Mouse (Mus musculus): ENCODE measurements around the gene Macrod1. TPM values are rescaled to one million over a fixed set of nuclear protein-coding genes. Genes with fewer than 3 reads are reported as not detected.

Macrod1 gene
- polyA plus RNA-seq, 1 experiment from 2014 or later, result 4.8 TPM

DNA sequence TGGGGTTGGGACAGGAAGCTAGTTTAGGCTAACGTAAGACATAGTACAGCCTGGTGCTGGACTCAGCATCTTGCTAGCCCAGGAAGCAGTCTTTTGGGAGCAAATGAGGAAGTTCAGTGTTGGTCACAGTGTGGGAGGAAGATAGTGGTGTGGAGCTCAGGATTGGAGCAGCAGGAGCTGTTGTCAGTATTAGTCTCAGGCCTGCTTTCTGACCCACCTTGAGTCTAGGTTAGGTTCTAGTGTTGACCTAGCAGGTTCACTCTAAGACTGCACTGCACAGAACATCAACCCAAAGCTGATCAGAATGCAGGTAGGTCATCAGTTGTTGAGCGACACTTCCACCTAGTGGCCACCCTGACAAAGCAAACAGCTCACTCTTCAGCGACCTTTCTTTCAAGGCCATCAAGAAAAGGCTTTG is 36.4 kb upstream of the Macrod1 start:
- Histone ChIP-seq H3K4me2 (ENCODE audit: low read length) (no peak overlapping the region), H3K4me1 (ENCODE audit: control insufficient read depth, insufficient read depth, low read length) (no peaks in the 10 kb centered on the region), H3K36me3 (ENCODE audit: control insufficient read depth, insufficient read depth, low read length) (peaks cover 81% of the 10 kb centered on the region), H3K4me3 (ENCODE audit: low read depth, low read length) (no peak overlapping the region), H3K27ac (ENCODE audit: low read depth, low read length) (no peak overlapping the region), H3K9me3 (replicated peaks; ENCODE audit: control insufficient read depth, low read length) (no peaks in the 10 kb centered on the region), H3K9ac (ENCODE audit: low read length) (no peak overlapping the region), H3K27me3 (replicated peaks; ENCODE audit: control insufficient read depth, insufficient read depth, low read length) (no peaks in the 10 kb centered on the region)
- ATAC-seq (no peak), DNase-seq (ENCODE audit: low spot score) (peak; percentile 69)
- 55% methylated on average over 3 of the region's 3 CpGs for WGBS

DNA sequence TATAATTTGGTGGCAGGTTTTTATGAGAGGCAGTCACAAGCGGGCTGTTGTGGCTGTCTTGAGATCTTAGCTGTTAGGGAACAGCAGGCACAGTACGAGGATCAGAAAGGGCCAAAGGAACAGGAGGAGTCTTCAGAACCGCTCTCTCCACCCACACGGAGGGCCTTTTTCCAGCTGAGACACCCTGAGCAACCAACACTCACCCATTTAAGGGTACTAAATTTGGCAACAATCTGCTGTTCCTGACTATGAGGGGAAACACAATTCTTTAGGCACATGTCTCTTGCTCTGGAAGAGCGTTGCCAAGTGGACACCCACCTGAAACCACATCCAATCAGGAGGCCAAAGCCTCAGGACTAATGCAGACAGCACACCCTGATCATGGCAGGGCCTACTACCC is 27.1 kb upstream of the Macrod1 start:
- Histone ChIP-seq H3K4me1 (ENCODE audit: control insufficient read depth, insufficient read depth, low read length) (no peaks in the 10 kb centered on the region), H3K9me3 (replicated peaks; ENCODE audit: control insufficient read depth, low read length) (no peaks in the 10 kb centered on the region), H3K4me3 (ENCODE audit: low read depth, low read length) (no peak overlapping the region), H3K27me3 (replicated peaks; ENCODE audit: control insufficient read depth, insufficient read depth, low read length) (no peaks in the 10 kb centered on the region), H3K27ac (ENCODE audit: low read depth, low read length) (no peak overlapping the region), H3K9ac (ENCODE audit: low read length) (no peak overlapping the region), H3K4me2 (ENCODE audit: low read length) (no peak overlapping the region), H3K36me3 (ENCODE audit: control insufficient read depth, insufficient read depth, low read length) (peaks cover 96% of the 10 kb centered on the region)
- DNase-seq (ENCODE audit: low spot score) (no peak), ATAC-seq (no peak)
- WGBS, result 92% methylated on average over 5 of the region's 5 CpGs

DNA sequence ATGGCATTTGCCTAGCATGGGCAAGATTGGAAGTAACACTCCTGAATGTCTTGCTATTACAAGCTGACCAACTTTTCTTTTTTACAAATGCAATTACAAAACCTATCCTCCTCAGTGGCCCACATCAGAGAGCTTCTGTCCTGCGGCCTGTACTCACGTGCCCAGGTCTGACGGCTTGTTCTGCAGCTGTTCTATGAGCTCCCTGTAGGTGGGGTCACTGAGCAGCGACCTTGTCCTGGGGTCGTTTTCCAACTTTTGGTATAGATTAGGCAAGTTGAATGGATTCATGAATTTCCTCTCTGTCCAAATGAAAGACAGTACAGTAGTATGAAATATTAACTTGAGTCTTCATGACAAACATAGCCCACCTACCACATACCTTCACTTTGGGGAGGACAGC is 22.6 kb upstream of the Macrod1 start:
- Histone ChIP-seq H3K27me3 (replicated peaks; ENCODE audit: control insufficient read depth, insufficient read depth, low read length) (no peaks in the 10 kb centered on the region), H3K9me3 (replicated peaks; ENCODE audit: control insufficient read depth, low read length) (no peaks in the 10 kb centered on the region), H3K4me1 (ENCODE audit: control insufficient read depth, insufficient read depth, low read length) (peaks cover 11% of the 10 kb centered on the region), H3K27ac (ENCODE audit: low read depth, low read length) (no peak overlapping the region), H3K4me3 (ENCODE audit: low read depth, low read length) (no peak overlapping the region), H3K9ac (ENCODE audit: low read length) (no peak overlapping the region), H3K36me3 (ENCODE audit: control insufficient read depth, insufficient read depth, low read length) (peaks cover 67% of the 10 kb centered on the region), H3K4me2 (ENCODE audit: low read length) (no peak overlapping the region)
- 97% methylated on average over 5 of the region's 5 CpGs for WGBS
- ATAC-seq, result no peak
- DNase-seq (ENCODE audit: low spot score), result no peak

DNA sequence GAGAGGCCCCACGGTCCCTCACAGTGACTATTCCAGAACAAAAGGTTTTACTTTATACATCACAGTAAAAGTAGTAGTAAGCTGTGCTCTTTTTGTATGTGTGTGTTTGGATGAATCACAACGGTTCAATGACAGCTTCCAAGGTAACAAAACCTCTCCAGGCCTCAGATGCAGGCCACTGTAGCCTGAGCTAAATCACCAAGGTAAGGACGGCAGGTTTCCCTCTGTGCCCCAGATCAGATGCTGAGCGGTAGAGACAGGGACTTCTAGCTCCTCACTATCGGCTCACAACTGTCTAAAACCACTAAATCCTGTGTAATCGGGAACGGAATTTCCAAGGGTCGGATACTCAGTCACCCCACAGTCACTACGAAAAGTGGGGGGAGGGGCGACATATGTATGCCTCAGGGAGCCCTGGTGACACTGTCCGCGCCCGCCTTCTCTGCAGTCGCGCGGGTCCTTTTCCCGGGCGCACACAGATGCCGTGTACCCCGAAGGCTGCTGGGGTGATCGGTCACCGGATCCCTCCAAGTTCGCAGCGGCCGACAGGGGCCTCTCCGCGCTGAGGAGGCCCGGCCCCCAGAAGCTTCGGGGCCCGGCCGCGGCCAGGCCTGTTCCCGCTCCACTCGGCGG is 17.4 kb upstream of the Macrod1 start:
- no peaks in the 10 kb centered on the region for H3K9me3 ChIP-seq (replicated peaks; ENCODE audit: control insufficient read depth, low read length)
- ATAC-seq (peak; percentile 24), DNase-seq (ENCODE audit: low spot score) (peak; percentile 51)
- no peaks in the 10 kb centered on the region for H3K27me3 ChIP-seq (replicated peaks; ENCODE audit: control insufficient read depth, insufficient read depth, low read length)
- H3K27ac ChIP-seq (ENCODE audit: low read depth, low read length), result peak overlapping the region; percentile 88
- H3K4me1 ChIP-seq (ENCODE audit: control insufficient read depth, insufficient read depth, low read length), result peaks cover 17% of the 10 kb centered on the region
- peak overlapping the region; percentile 95 for H3K9ac ChIP-seq (ENCODE audit: low read length)
- 1% methylated on average over 35 of the region's 35 CpGs for WGBS
- H3K36me3 ChIP-seq (ENCODE audit: control insufficient read depth, insufficient read depth, low read length), result peaks cover 17% of the 10 kb centered on the region
- peak overlapping the region; percentile 92 for H3K4me3 ChIP-seq (ENCODE audit: low read depth, low read length)
- peak overlapping the region; percentile 87 for H3K4me2 ChIP-seq (ENCODE audit: low read length)

DNA sequence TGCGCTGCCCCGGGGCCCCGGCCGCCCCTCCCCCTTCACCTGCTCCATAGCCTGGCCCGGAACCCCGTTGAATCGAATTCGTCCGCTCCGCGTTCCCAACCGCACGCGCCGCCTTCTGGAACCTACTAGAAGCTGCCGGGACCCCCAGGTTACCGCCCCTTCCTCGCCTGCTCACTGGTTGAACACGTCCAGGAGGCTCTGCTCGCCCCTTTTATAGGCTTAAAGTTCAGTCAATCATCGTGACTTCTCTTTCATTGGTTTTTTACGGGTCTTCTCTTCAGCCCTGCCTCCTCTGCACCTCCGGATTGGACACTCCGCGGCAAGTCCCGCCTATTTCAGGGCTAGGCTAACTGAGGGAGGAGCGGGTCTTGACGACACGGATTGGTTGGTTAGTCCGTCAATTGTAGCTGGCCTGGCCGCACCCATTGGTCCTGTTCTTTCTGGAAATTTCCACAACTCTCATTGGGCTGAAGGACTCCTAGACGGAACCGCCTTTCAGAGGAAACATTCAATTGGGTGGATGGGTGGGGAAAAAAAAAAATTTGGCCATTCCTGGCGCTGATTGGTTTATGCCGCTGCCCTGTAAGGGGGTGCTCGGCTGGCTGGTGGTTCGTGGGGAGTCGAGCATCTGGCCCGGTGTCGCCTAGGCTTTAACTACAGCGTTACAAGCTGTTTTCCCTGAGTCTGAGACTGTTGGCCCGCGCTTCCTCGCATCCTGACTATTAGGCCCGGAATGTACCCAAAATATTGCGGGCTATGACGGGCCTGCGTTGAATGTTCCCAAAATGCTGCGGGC is 16.6 kb upstream of the Macrod1 start, which contains the start of gene Stip1:
Gene Stip1 (minus strand): TSS at position 127 of the 796 bp plus-strand sequence.
- peak; percentile 100 for DNase-seq (ENCODE audit: low spot score)
- H3K4me3 ChIP-seq (ENCODE audit: low read depth, low read length), result peak within 1 kb of the TSS; percentile 92
- H3K27me3 ChIP-seq (replicated peaks; ENCODE audit: control insufficient read depth, insufficient read depth, low read length), result no peaks in the 10 kb centered on the region
- H3K27ac ChIP-seq (ENCODE audit: low read depth, low read length), result peak within 1 kb of the TSS; percentile 97
- H3K4me1 ChIP-seq (ENCODE audit: control insufficient read depth, insufficient read depth, low read length), result peaks cover 17% of the 10 kb centered on the region
- ATAC-seq, result peak; percentile 99
- H3K4me2 ChIP-seq (ENCODE audit: low read length), result peak within 1 kb of the TSS; percentile 89
- H3K9me3 ChIP-seq (replicated peaks; ENCODE audit: control insufficient read depth, low read length), result no peaks in the 10 kb centered on the region
- H3K9ac ChIP-seq (ENCODE audit: low read length), result peak within 1 kb of the TSS; percentile 95
- under 1% methylated on average over 47 of the region's 49 CpGs for WGBS
- H3K36me3 ChIP-seq (ENCODE audit: control insufficient read depth, insufficient read depth, low read length), result peaks cover 9% of the 10 kb centered on the region

DNA sequence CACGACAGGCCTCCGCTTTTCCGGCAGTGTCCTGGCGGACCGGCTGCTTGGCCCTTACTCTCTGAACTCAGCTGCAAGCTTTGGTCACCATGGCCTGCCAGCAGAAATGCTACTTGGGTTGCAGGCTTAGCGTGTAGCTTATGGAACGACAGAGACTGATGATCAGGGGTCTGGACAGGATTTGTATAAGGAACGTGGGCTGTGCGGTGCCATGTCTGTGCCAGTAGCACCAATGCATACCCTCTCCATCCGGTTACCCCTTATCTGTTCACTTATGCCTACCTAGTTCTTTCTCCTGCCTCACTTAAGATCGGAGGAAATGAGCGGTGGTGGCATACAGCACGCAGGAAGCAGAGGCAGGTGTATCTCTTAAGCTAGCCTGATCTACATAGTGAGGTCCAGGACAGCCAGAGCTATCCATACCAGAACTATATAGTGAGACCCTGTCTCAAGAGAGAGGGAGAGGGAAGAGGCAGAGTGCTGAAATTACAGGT is 15.9 kb upstream of the Macrod1 start:
- peak overlapping the region; percentile 46 for H3K4me3 ChIP-seq (ENCODE audit: low read depth, low read length)
- peak overlapping the region; percentile 89 for H3K4me2 ChIP-seq (ENCODE audit: low read length)
- H3K4me1 ChIP-seq (ENCODE audit: control insufficient read depth, insufficient read depth, low read length), result peaks cover 17% of the 10 kb centered on the region
- ATAC-seq (no peak), DNase-seq (ENCODE audit: low spot score) (peak; percentile 20)
- peaks cover 3% of the 10 kb centered on the region; the same call in 1 of the 2 replicates for H3K36me3 ChIP-seq (ENCODE audit: control insufficient read depth, insufficient read depth, low read length)
- H3K27me3 ChIP-seq (replicated peaks; ENCODE audit: control insufficient read depth, insufficient read depth, low read length), result no peaks in the 10 kb centered on the region
- H3K27ac ChIP-seq (ENCODE audit: low read depth, low read length), result peak overlapping the region; percentile 97
- H3K9me3 ChIP-seq (replicated peaks; ENCODE audit: control insufficient read depth, low read length), result no peaks in the 10 kb centered on the region
- 23% methylated on average over 13 of the region's 13 CpGs for WGBS
- peak overlapping the region; percentile 84 for H3K9ac ChIP-seq (ENCODE audit: low read length)

DNA sequence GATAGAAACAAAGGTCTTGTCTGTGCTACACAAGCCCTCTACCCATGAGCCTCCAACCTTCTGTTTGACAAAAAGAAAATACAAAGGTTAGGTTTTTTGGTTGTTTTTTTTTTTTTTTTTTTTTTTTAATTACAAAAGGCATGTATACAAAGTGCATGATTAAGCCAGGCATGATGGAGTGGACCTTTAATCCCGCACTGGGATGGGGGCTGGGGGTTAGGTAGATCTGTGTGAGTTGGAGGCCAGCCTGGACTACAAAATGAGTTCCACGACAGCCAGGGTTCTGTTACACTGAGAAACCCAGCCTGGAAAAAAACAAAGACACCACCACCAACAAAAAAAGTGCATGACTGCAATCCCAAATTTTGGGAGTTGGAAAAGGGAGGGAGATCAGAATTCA is 15.4 kb upstream of the Macrod1 start:
- H3K4me1 ChIP-seq (ENCODE audit: control insufficient read depth, insufficient read depth, low read length), result peaks cover 17% of the 10 kb centered on the region
- no peak overlapping the region for H3K4me2 ChIP-seq (ENCODE audit: low read length)
- ATAC-seq (no peak), DNase-seq (ENCODE audit: low spot score) (no peak)
- H3K9ac ChIP-seq (ENCODE audit: low read length), result peak overlapping the region; percentile 84; the same call in 1 of the 2 replicates
- no peaks in the 10 kb centered on the region for H3K27me3 ChIP-seq (replicated peaks; ENCODE audit: control insufficient read depth, insufficient read depth, low read length)
- no peak overlapping the region for H3K27ac ChIP-seq (ENCODE audit: low read depth, low read length)
- 81% methylated on average over 2 of the region's 2 CpGs for WGBS
- H3K9me3 ChIP-seq (replicated peaks; ENCODE audit: control insufficient read depth, low read length), result no peaks in the 10 kb centered on the region
- H3K4me3 ChIP-seq (ENCODE audit: low read depth, low read length), result no peak overlapping the region
- H3K36me3 ChIP-seq (ENCODE audit: control insufficient read depth, insufficient read depth, low read length), result peaks cover 3% of the 10 kb centered on the region; the same call in 1 of the 2 replicates

DNA sequence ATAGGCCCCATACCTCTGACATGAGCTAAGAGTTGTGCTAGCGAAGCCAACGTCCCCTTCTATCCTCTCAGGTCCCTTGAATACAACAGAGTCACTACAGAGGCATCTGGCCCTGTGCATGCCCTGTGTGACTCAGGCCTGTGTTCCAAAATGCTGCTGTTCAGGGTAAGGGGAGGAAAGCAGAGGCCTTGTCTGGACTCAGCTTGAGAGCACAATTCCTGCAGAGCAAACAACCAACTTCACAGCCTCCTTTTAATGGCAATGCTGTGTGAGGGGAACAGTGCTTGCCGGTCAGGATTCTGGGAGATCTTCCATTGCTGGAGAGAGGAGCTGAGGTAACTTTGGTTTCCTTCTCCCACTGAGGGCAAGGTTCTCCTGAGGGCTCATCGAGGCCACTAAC is 12.3 kb upstream of the Macrod1 start:
- no peak for DNase-seq (ENCODE audit: low spot score)
- no peak overlapping the region for H3K4me3 ChIP-seq (ENCODE audit: low read depth, low read length)
- no peak overlapping the region for H3K4me2 ChIP-seq (ENCODE audit: low read length)
- H3K9ac ChIP-seq (ENCODE audit: low read length), result no peak overlapping the region
- H3K27ac ChIP-seq (ENCODE audit: low read depth, low read length), result no peak overlapping the region
- peaks cover 5% of the 10 kb centered on the region for H3K4me1 ChIP-seq (ENCODE audit: control insufficient read depth, insufficient read depth, low read length)
- 72% methylated on average over 4 of the region's 4 CpGs for WGBS
- no peaks in the 10 kb centered on the region for H3K27me3 ChIP-seq (replicated peaks; ENCODE audit: control insufficient read depth, insufficient read depth, low read length)
- H3K36me3 ChIP-seq (ENCODE audit: control insufficient read depth, insufficient read depth, low read length), result no peaks in the 10 kb centered on the region
- H3K9me3 ChIP-seq (replicated peaks; ENCODE audit: control insufficient read depth, low read length), result no peaks in the 10 kb centered on the region
- ATAC-seq, result no peak

DNA sequence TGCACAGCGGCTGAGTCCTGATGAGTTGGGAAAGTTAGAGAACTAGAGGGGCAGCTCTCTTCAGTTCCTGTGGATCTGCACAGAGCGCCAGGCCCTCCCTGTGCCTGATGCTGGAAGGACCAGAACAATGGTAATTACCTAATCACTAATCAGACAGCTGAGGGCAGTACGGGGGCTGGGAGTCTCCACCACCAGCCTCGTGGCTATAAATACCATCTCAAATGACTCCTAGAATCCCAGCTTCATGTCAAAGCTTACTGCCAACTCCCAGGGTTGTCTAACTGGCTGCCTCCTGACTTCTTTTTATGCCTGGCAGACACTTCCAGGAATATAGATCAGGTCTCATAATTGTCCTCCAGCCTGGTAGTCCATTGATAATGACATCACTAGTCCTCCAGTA is 11.9 kb upstream of the Macrod1 start:
- H3K4me1 ChIP-seq (ENCODE audit: control insufficient read depth, insufficient read depth, low read length), result peaks cover 5% of the 10 kb centered on the region
- no peak overlapping the region for H3K4me2 ChIP-seq (ENCODE audit: low read length)
- H3K27ac ChIP-seq (ENCODE audit: low read depth, low read length), result no peak overlapping the region
- ATAC-seq (no peak), DNase-seq (ENCODE audit: low spot score) (no peak)
- H3K36me3 ChIP-seq (ENCODE audit: control insufficient read depth, insufficient read depth, low read length), result no peaks in the 10 kb centered on the region
- H3K4me3 ChIP-seq (ENCODE audit: low read depth, low read length), result no peak overlapping the region
- H3K9ac ChIP-seq (ENCODE audit: low read length), result no peak overlapping the region
- WGBS, result 22% methylated on average over 4 of the region's 4 CpGs
- no peaks in the 10 kb centered on the region for H3K27me3 ChIP-seq (replicated peaks; ENCODE audit: control insufficient read depth, insufficient read depth, low read length)
- no peaks in the 10 kb centered on the region for H3K9me3 ChIP-seq (replicated peaks; ENCODE audit: control insufficient read depth, low read length)

Data from forebrain, embryonic 14.5 days (tissue).